Mouse (Mus musculus): ENCODE results near the gene Col4a3bp. TPM values are rescaled to one million over a fixed set of nuclear protein-coding genes. Genes with fewer than 3 reads are reported as not detected.

Gene Col4a3bp
- polyA plus RNA-seq, 1 experiment from 2014 or later = 9.7 TPM

DNA sequence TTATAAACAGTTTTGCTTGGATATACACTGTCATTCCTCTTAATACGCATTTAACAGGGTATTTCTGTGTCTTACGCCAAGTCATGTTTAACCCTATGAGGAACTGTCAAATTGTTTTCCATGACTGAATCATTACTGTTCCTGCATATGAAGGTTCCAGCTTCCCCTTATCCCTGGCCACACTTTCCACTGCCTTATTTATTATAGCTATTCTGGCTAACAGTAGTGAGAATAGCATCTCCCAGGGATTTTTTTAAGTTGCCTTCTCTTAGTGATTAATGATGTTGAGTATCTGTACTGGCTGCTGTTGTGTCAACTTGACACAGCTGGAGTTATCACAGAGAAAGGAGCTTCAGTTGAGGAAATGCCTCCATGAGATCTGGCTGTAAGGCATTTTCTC lies 25.1 kb upstream of the Col4a3bp start:
- Histone ChIP-seq H3K27ac (ENCODE audit: poor library complexity, severe bottlenecking) (no peak overlapping the region), H3K4me2 (no peak overlapping the region), H3K9ac (no peak overlapping the region), H3K9me3 (replicated peaks) (no peaks in the 10 kb centered on the region), H3K4me3 (no peak overlapping the region), H3K36me3 (peaks cover 11% of the 10 kb centered on the region), H3K27me3 (replicated peaks) (no peaks in the 10 kb centered on the region), H3K4me1 (replicated peaks) (no peaks in the 10 kb centered on the region)
- no peak for ATAC-seq (ENCODE audit: insufficient number of reproducible peaks, low FRiP score)
- 89% methylated on average over 2 of the region's 2 CpGs for WGBS

- H3K9ac ChIP-seq = no peak overlapping the region
- no peak overlapping the region for H3K4me3 ChIP-seq
- H3K36me3 ChIP-seq = peaks cover 8% of the 10 kb centered on the region
- H3K9me3 ChIP-seq (replicated peaks) = no peaks in the 10 kb centered on the region
- no peaks in the 10 kb centered on the region for H3K27me3 ChIP-seq (replicated peaks)
- H3K27ac ChIP-seq (ENCODE audit: poor library complexity, severe bottlenecking) = no peak overlapping the region
- no peak overlapping the region for H3K4me2 ChIP-seq
- ATAC-seq (ENCODE audit: insufficient number of reproducible peaks, low FRiP score) = no peak
- WGBS = 85% methylated on average over 3 of the region's 3 CpGs
- H3K4me1 ChIP-seq (replicated peaks) = no peaks in the 10 kb centered on the region
Measured at GRCm38 (mm10) chr13:96521294-96521693, 21.1 kb upstream of the Col4a3bp start.

- Histone ChIP-seq H3K4me1 (replicated peaks) (no peaks in the 10 kb centered on the region), H3K27me3 (replicated peaks) (no peaks in the 10 kb centered on the region)
- 76% methylated on average over 3 of the region's 3 CpGs for WGBS
Measured at GRCm38 (mm10) chr13:96527022-96527421, 15.4 kb upstream of the Col4a3bp start.

GRCm38 (mm10) chr13:96527856-96528255 lies 14.6 kb upstream of the Col4a3bp start:
- WGBS = 81% methylated on average over 11 of the region's 11 CpGs
- Histone ChIP-seq H3K27me3 (replicated peaks) (no peaks in the 10 kb centered on the region), H3K9me3 (replicated peaks) (peaks cover 6% of the 10 kb centered on the region; the same call in 1 of the 2 replicates), H3K27ac (ENCODE audit: poor library complexity, severe bottlenecking) (no peak overlapping the region), H3K36me3 (peaks cover 3% of the 10 kb centered on the region), H3K4me3 (no peak overlapping the region), H3K4me2 (no peak overlapping the region), H3K9ac (no peak overlapping the region), H3K4me1 (replicated peaks) (no peaks in the 10 kb centered on the region)
- ATAC-seq (ENCODE audit: insufficient number of reproducible peaks, low FRiP score) = no peak

More at GRCm38 (mm10) chr13:96527022-96527421, 15.4 kb upstream of the Col4a3bp start:
- no peak overlapping the region for H3K27ac ChIP-seq (ENCODE audit: poor library complexity, severe bottlenecking)
- no peak overlapping the region for H3K9ac ChIP-seq
- H3K9me3 ChIP-seq (replicated peaks) = peaks cover 6% of the 10 kb centered on the region; the same call in 1 of the 2 replicates
- H3K36me3 ChIP-seq = peaks cover 3% of the 10 kb centered on the region
- ATAC-seq (ENCODE audit: insufficient number of reproducible peaks, low FRiP score) = no peak
- no peak overlapping the region for H3K4me3 ChIP-seq
- no peak overlapping the region for H3K4me2 ChIP-seq

GRCm38 (mm10) chr13:96528776-96529175 lies 13.6 kb upstream of the Col4a3bp start:
- H3K4me3 ChIP-seq = no peak overlapping the region
- no peak overlapping the region for H3K4me2 ChIP-seq
- no peak overlapping the region for H3K27ac ChIP-seq (ENCODE audit: poor library complexity, severe bottlenecking)
- H3K9ac ChIP-seq = no peak overlapping the region
- H3K27me3 ChIP-seq (replicated peaks) = no peaks in the 10 kb centered on the region
- peaks cover 6% of the 10 kb centered on the region; the same call in 1 of the 2 replicates for H3K9me3 ChIP-seq (replicated peaks)
- peaks cover 3% of the 10 kb centered on the region for H3K36me3 ChIP-seq
- ATAC-seq (ENCODE audit: insufficient number of reproducible peaks, low FRiP score) = no peak
- 90% methylated on average over 3 of the region's 3 CpGs for WGBS
- no peaks in the 10 kb centered on the region; the same call in 1 of the 2 replicates for H3K4me1 ChIP-seq (replicated peaks)

- WGBS = 90% methylated on average over 3 of the region's 3 CpGs
- Histone ChIP-seq H3K4me1 (replicated peaks) (no peaks in the 10 kb centered on the region; the same call in 1 of the 2 replicates), H3K4me3 (no peak overlapping the region), H3K27me3 (replicated peaks) (no peaks in the 10 kb centered on the region), H3K36me3 (peaks cover 3% of the 10 kb centered on the region), H3K4me2 (no peak overlapping the region), H3K27ac (ENCODE audit: poor library complexity, severe bottlenecking) (no peak overlapping the region), H3K9me3 (replicated peaks) (peaks cover 6% of the 10 kb centered on the region; the same call in 1 of the 2 replicates), H3K9ac (no peak overlapping the region)
- ATAC-seq (ENCODE audit: insufficient number of reproducible peaks, low FRiP score) = no peak
Measured at GRCm38 (mm10) chr13:96529542-96529941, 12.9 kb upstream of the Col4a3bp start.

GRCm38 (mm10) chr13:96530064-96530463 lies 12.4 kb upstream of the Col4a3bp start:
- Histone ChIP-seq H3K4me3 (no peak overlapping the region), H3K9ac (no peak overlapping the region), H3K4me1 (replicated peaks) (no peaks in the 10 kb centered on the region; the same call in 1 of the 2 replicates), H3K36me3 (peaks cover 3% of the 10 kb centered on the region), H3K4me2 (no peak overlapping the region), H3K27me3 (replicated peaks) (no peaks in the 10 kb centered on the region), H3K27ac (ENCODE audit: poor library complexity, severe bottlenecking) (no peak overlapping the region), H3K9me3 (replicated peaks) (peaks cover 6% of the 10 kb centered on the region; the same call in 1 of the 2 replicates)
- no peak for ATAC-seq (ENCODE audit: insufficient number of reproducible peaks, low FRiP score)
- WGBS = 92% methylated on average over 9 of the region's 9 CpGs

GRCm38 (mm10) chr13:96532176-96532575 lies 10.2 kb upstream of the Col4a3bp start:
- no peak overlapping the region for H3K4me3 ChIP-seq
- 87% methylated on average over 6 of the region's 6 CpGs for WGBS
- H3K4me1 ChIP-seq (replicated peaks) = no peaks in the 10 kb centered on the region; the same call in 1 of the 2 replicates
- H3K9ac ChIP-seq = no peak overlapping the region
- no peaks in the 10 kb centered on the region for H3K27me3 ChIP-seq (replicated peaks)
- H3K4me2 ChIP-seq = no peak overlapping the region
- no peak overlapping the region for H3K27ac ChIP-seq (ENCODE audit: poor library complexity, severe bottlenecking)
- peaks cover 3% of the 10 kb centered on the region for H3K36me3 ChIP-seq
- ATAC-seq (ENCODE audit: insufficient number of reproducible peaks, low FRiP score) = no peak
- H3K9me3 ChIP-seq (replicated peaks) = peaks cover 6% of the 10 kb centered on the region; the same call in 1 of the 2 replicates

DNA sequence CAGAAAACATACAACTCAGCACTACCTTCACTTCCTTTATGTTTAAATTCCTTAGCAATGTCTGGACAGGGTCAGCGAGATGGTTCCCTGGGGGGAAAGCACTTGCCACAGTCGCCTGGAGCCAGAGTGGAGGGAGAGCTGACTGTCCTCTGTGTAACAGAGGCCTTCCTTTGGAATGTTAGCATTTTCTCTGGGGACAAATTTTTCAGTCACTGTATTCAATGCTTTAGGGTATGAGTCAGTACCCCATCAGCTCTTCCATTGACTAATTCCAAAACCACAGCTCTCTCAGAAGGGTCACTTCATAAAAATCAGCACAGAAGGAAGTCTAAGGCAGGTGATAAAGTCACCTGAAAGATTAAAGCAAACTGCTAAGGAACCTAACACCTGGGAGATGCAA lies 8.7 kb upstream of the Col4a3bp start:
- no peaks in the 10 kb centered on the region; the same call in 1 of the 2 replicates for H3K4me1 ChIP-seq (replicated peaks)
- H3K9me3 ChIP-seq (replicated peaks) = peaks cover 6% of the 10 kb centered on the region; the same call in 1 of the 2 replicates
- no peaks in the 10 kb centered on the region for H3K27me3 ChIP-seq (replicated peaks)
- H3K4me3 ChIP-seq = no peak overlapping the region
- no peak for ATAC-seq (ENCODE audit: insufficient number of reproducible peaks, low FRiP score)
- no peak overlapping the region for H3K9ac ChIP-seq
- 47% methylated on average over 2 of the region's 2 CpGs for WGBS
- H3K4me2 ChIP-seq = no peak overlapping the region
- H3K36me3 ChIP-seq = peaks cover 3% of the 10 kb centered on the region
- no peak overlapping the region for H3K27ac ChIP-seq (ENCODE audit: poor library complexity, severe bottlenecking)

DNA sequence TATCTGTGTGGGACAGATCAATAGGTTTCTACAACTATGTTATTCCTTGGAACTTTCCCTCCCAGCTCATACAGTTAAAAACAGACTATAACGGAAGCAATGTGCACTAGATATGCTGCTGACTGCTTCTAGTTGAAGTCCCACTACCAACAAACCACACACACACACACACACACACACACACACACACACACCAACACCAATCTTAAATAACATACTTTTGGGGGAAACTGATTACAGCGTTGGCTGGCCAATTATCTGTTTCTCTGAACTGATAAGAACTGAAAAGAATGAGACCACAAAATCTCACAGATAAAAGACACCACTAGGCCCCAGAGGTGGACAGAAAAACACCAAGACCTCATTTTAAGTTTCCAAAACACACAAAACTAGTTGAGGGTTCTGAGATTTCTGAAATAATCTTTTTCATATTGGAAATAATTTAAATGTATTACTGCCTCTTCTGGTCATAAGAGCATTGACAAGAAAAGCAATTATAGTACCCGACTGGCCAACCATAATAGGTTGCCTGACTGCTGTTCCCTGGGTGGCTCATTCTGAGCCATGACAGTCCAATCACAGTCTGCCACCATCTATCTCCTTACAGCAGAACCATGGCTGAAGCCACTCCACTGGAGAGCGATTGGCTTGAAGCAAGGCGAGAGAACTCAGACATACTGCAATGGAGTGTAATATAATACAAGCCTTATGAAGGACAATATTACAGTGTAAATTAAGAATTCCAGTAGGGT lies 5.4 kb upstream of the Col4a3bp start:
- ATAC-seq (ENCODE audit: insufficient number of reproducible peaks, low FRiP score) = no peak
- no peaks in the 10 kb centered on the region for H3K27me3 ChIP-seq (replicated peaks)
- no peak overlapping the region for H3K27ac ChIP-seq (ENCODE audit: poor library complexity, severe bottlenecking)
- H3K4me3 ChIP-seq = no peak overlapping the region
- no peaks in the 10 kb centered on the region; the same call in 1 of the 2 replicates for H3K4me1 ChIP-seq (replicated peaks)
- no peaks in the 10 kb centered on the region for H3K9me3 ChIP-seq (replicated peaks)
- no peak overlapping the region for H3K9ac ChIP-seq
- no peaks in the 10 kb centered on the region for H3K36me3 ChIP-seq
- WGBS = 53% methylated on average over 5 of the region's 5 CpGs
- no peak overlapping the region for H3K4me2 ChIP-seq

GRCm38 (mm10) chr13:96538103-96538502 lies 4.3 kb upstream of the Col4a3bp start:
- Histone ChIP-seq H3K9me3 (replicated peaks) (no peaks in the 10 kb centered on the region), H3K36me3 (no peaks in the 10 kb centered on the region), H3K27me3 (replicated peaks) (no peaks in the 10 kb centered on the region), H3K27ac (ENCODE audit: poor library complexity, severe bottlenecking) (no peak overlapping the region), H3K4me1 (replicated peaks) (no peaks in the 10 kb centered on the region; the same call in 1 of the 2 replicates), H3K4me3 (no peak overlapping the region), H3K4me2 (no peak overlapping the region), H3K9ac (no peak overlapping the region)
- 80% methylated on average over 3 of the region's 3 CpGs for WGBS
- no peak for ATAC-seq (ENCODE audit: insufficient number of reproducible peaks, low FRiP score)

Measured in heart, embryonic 12.5 days (tissue).